Mouse (Mus musculus) kidney, adult 8-10 months (tissue): ENCODE data around the gene Camta1.

ENCODE experiments used
- DNase-seq, 2 experiments: peaks; one replicate each; pipeline ENCODE4 v3.0.0; 2022

Camta1 gene

GRCm38 (mm10) chr4:151666411-151666901 is 195.2 kb downstream of the Camta1 start:
- peak; percentile 41 to 57 for DNase-seq

GRCm38 (mm10) chr4:151661486-151661885 is 200.2 kb downstream of the Camta1 start:
- DNase-seq = no peak

- no peak for DNase-seq
Measured at GRCm38 (mm10) chr4:151656427-151656826, 205.2 kb downstream of the Camta1 start.

GRCm38 (mm10) chr4:151655637-151656385 is 205.9 kb downstream of the Camta1 start:
- no peak for DNase-seq

GRCm38 (mm10) chr4:151655227-151655626 is 206.4 kb downstream of the Camta1 start:
- no peak for DNase-seq

- DNase-seq = no peak
Measured at GRCm38 (mm10) chr4:151642418-151642817, 219.3 kb downstream of the Camta1 start.

- DNase-seq = no peak
Measured at GRCm38 (mm10) chr4:151640971-151641370, 220.7 kb downstream of the Camta1 start.

- DNase-seq = peak; percentile 30 to 57
Measured at GRCm38 (mm10) chr4:151638941-151639340, 222.7 kb downstream of the Camta1 start.

- no peak for DNase-seq
Measured at GRCm38 (mm10) chr4:151637348-151637747, 224.3 kb downstream of the Camta1 start.

- no peak for DNase-seq
Measured at GRCm38 (mm10) chr4:151634771-151635170, 226.9 kb downstream of the Camta1 start.

GRCm38 (mm10) chr4:151633795-151634194 is 227.9 kb downstream of the Camta1 start:
- DNase-seq = no peak

GRCm38 (mm10) chr4:151632321-151632720 is 229.4 kb downstream of the Camta1 start:
- DNase-seq = no peak

GRCm38 (mm10) chr4:151630664-151631063 is 231.0 kb downstream of the Camta1 start:
- DNase-seq = no peak

GRCm38 (mm10) chr4:151630231-151630630 is 231.4 kb downstream of the Camta1 start:
- DNase-seq = no peak

GRCm38 (mm10) chr4:151619541-151620016 is 242.1 kb downstream of the Camta1 start:
- DNase-seq = no peak

GRCm38 (mm10) chr4:151618420-151619310 is 243.0 kb downstream of the Camta1 start:
- DNase-seq = no peak

GRCm38 (mm10) chr4:151611621-151612020 is 250.1 kb downstream of the Camta1 start:
- no peak for DNase-seq

GRCm38 (mm10) chr4:151610266-151610665 is 251.4 kb downstream of the Camta1 start:
- peak in 1 of 2 experiments; percentile 46 for DNase-seq

GRCm38 (mm10) chr4:151604907-151605306 is 256.8 kb downstream of the Camta1 start:
- DNase-seq = peak; percentile 18 to 56

- DNase-seq = peak; percentile 28 to 62
Measured at GRCm38 (mm10) chr4:151604481-151604880, 257.2 kb downstream of the Camta1 start.

- DNase-seq = no peak
Measured at GRCm38 (mm10) chr4:151603586-151603985, 258.1 kb downstream of the Camta1 start.

GRCm38 (mm10) chr4:151595116-151595515 is 266.6 kb downstream of the Camta1 start:
- DNase-seq = no peak

- DNase-seq = no peak
Measured at GRCm38 (mm10) chr4:151593042-151593441, 268.6 kb downstream of the Camta1 start.
